Mouse (Mus musculus) hematopoietic stem cell, adult 5-6 weeks (primary cell): ENCODE measurements around the gene S1pr4. TPM values are rescaled to one million over a fixed set of nuclear protein-coding genes. Genes with fewer than 3 reads are reported as not detected.

Experiments used
- ATAC-seq, 2 experiments: fragments of 125-278 bp in 1 of 2; replicated peaks in 1 of 2; 2 replicates each; pipeline ENCODE4 v1.8.0; 2016 to 2017; ENCODE audit warnings: inconsistent platforms in 2 of 2, mild to moderate bottlenecking in 2 of 2, moderate number of reproducible peaks in 2 of 2, low read depth in 1 of 2, moderate TSS enrichment in 1 of 2; ENCODE audit not compliant: low FRiP score in 2 of 2, poor library complexity in 2 of 2, severe bottlenecking in 2 of 2, insufficient read depth in 1 of 2, low TSS enrichment in 1 of 2
- total RNA-seq: library from RNA; stranded (forward); fragments of 172-1452, 232-1000 nt; gene quantifications from 2 replicates; pipeline ENCODE4 v1.2.3, GENCODE M21; 2017

S1pr4 gene
- total RNA-seq, 1 experiment from 2014 or later, result 14.0 TPM

DNA sequence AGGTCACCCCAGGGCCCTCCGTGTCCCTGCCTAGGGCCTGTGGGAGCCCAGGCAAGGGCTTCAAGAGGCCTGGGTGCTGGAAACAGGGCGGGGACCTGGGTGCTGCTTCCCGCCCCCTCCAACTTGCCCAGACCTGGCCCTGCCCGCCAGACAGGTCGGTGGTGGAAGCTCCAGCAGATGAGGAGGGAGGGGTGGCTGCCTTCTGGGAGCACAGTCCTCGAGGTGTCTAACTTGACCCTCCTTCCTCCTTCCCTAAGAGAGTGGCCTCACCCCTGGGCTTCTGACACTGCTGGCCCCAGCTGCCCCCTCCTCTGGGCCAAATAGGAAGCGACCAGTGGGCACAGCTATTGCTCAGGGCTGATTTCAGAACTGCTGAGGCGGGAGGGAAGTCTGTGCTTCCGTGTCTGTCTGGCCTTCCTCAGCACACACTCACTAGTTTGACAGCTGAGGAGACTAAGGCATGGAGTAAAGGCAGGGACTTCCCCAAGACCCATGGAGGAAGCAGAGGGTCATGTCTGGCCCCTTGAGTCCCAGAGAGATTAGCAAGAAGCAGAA, 24.2 kb upstream of the S1pr4 start, which contains the start of gene Gna15:
Gene Gna15 (minus strand): TSS at position 175 of the 555 bp plus-strand sequence.
- peak; percentile 62 to 66 for ATAC-seq

DNA sequence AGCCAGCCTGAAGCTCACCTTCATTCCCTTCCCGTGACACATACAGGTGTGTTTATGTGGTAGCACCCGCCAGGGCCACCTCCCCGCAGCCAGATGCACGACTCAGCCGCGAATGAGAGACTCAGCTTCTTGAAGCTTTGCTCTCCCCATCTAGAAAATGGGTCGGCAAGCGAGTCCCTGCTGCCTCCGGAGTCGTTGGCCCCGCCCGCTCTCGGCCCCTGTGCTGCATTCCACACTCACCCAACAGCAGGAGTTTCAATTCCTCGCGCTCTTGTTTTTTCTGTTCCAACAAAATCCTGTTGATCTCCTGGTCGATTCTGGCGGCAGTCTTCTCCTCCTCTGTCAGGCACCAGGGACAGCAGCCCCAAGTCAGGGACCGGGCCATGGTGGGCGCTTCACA, 23.6 kb upstream of the S1pr4 start:
- no peak; a peak in 1 of 4 replicates for ATAC-seq

DNA sequence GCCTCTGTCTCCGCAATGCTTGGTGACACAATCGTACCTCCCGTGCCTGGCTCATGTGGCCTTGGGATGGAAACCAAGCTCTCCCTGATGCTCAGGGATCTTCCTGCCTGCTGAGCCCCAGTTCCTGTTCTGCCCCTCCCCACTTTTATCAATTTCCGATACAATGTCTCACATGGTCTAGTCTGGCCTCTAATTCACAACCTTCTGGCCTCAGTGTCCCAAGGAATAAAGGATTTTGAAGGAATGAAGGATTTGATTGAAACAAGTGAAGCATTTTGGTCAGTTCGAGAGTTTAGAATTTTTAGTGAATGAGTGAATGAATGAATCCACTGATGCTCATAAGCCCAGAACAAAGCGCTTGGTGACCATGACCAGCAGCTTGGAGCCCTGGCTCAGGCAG, 23.2 kb upstream of the S1pr4 start:
- ATAC-seq, result no peak

DNA sequence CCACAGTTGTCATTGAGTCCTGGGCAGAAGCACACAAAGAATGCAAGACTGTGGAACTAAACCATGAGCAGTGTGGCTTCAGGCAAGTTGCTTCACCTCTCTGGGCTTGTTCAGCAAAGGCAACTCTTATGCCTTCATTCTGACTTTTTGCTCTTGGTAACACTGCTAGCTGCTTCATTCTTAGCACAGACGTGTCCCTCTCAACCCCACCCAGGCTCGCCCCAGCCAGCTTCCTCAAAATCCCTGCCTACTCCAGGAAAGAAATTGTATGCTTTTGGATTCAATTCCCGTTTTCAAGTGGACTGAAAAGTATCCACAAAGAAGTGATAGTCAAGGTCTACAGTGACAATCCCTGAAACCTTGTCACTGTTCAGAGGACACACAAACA, 20.0 kb upstream of the S1pr4 start:
- ATAC-seq, result no peak

DNA sequence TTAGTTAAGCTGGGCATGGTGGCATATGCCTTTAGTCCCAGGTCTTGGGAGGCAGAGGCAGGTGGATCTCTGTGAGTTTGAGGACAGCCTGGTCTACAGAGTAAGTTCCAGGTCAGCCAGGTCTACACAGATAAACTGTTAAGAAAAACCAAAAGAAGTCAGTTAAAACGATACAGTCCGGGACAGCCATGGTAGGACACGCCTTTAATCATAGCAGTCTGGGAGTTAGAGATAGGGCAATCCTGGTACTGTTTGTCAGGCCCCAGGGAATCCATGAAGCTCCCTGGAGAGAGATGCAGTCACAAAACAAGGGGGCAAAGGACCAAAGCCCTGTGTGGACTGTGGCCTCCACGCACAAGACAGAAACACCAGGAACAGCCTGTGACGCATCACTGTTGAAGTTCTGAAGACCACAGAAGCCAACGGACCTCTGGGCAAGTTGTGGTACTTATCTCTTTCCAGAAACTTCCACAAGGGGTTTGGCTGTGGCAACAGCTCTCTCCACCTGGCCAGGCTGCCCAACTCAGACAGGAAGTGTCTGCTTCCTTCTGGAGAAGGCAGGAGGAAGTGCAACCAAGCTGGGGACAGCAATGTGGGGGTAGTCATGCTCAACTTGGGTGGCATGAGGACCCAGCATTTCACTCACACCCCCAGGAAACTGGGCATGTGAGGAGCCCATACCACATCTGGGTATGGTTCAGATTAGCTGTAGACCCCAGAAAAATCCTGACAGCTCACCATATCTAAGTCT, 19.5 kb upstream of the S1pr4 start:
- peak; percentile 75 to 85 for ATAC-seq

DNA sequence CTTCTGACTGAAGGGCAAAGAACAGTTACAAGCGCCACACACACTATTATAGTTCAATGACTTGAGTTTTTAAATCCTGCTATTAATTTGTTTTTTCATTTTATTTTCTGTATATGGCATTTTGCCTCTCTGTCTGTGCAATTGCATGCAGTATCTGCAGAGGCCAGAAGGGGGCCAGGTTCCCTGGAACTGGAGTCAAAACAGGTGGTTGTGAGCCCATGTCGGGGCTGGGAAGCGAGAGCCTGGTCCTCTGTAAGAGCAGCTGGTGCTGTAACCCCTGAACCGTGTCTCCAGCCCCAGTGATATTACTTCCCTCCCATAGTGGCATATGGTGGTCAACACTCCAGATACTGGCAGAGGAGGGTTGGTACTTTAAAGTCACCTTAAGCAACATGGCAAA, 18.6 kb upstream of the S1pr4 start:
- ATAC-seq, result peak in 1 of 2 experiments; percentile 21; a peak in 1 of 4 replicates

DNA sequence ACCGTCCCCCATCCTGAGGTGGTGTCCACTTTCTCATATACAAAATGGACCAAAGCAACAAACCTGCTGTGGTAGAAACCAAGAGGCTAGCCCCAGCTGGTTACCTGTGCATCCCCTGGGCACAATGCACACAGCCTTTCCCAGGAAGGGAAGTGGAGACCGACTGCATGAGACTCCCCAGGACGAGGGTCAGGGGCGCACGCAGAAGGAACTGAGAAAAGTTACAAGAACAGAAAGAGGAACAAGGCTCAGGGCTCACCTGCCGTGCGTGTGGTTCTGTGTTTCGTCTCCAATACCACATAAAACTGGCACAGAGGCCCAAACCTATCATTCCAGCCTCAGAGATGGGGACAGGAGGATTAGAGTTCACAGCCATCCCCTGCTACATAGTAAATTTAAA, 17.3 kb upstream of the S1pr4 start:
- ATAC-seq, result peak; percentile 13 to 51; a peak in 3 of 4 replicates

DNA sequence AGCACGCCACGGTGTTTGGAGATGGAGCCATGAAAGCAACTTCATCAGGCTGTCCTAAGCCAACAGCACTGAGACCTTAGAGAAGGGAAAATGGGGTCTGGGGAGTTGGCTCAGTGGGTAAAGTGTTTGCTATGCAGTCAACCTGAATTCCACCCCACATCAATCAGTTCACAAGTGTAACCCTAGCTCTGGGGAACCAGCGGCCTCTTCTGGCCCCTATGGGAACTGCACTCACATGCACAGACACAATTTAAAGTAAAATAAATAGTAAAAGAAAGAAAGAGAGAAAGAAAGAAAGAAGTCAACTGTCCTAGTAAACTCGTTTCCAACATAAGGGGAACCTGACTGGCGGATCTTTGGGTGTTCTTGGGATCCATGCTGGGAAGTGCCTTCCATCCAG, 13.9 kb upstream of the S1pr4 start:
- ATAC-seq, result no peak

DNA sequence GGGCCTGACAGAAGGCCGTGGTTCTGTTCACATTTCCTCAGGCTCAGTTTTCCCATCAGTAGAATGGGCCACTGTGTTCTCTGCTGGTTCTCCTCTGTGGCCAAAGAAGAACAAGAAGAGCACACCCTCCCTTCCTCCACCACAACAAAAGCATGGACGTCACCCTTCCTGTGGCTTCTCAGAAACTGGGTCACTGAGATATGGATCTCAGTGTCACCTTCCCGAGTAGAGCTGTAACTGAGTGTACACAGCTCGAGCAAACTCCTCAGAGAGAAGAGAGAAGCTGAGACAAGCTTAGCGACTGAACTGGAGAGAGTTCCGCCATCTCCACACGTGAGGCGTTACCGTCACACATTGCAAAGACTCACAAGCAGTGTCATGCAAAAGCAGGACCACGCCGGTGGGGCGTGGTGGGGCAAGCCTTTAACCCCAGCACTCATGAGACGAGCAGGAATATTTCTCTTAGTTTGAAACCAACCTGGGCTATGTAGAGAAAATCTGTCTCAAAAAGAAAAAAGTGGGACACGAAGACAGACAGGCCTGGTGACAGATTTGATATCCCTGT, 10.4 kb upstream of the S1pr4 start:
- ATAC-seq, result no peak

DNA sequence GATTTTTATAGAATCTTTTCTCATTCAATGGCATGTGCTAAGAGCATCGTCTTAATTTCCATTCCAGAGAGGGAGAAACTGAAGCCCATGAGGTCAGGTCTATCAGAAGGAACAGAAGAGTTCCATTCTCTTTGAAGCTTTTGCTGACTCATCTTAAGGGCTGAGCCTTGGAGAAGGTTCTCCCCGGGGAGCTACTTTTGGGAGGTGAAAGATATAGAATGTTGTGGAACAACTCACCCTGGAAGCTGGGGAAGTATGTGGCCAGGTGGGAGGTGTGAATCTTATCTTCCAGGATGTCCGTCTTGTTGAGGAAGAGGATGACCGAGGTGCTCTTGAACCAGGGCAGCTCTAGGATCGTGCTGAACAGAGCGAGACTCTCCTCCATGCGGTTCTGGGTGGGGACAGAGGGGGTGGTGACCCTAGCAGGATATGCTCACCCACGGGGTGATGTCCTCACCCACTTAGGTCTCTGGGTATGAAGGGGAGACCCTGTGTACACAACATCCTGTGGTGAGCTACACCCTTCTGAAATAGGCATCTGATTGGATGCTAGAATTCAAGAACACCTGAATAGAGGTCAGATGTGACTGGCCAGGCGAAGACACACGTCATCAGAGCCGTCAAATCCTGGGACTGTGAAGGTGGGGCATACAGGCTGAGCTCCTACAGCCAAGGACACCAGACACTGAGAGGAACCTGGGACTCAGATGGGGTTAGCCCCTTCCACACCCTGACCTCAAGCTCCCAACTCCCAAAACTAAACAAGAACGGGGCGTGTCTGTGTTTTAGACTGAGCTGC, 8.0 kb upstream of the S1pr4 start:
- no peak for ATAC-seq

DNA sequence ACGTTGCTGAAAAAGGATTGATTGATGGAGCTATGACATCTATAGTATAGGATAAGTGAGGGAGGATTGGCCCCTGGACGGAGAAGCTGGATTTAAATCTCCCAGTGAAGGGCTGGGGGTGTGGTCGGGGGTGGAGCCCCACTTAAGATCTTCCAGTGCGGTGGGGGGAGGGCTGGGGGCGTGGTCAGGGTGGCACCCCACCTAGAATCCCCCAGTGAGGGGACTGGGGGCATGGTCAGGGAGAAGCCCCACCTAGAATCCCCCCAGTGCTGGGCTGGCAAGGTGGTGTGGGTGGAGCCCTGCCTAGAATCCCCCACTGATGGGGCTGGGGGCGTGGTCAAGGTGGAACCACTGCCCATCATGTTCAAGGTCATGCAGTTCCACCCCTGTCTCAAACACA, 7.2 kb upstream of the S1pr4 start:
- no peak for ATAC-seq

DNA sequence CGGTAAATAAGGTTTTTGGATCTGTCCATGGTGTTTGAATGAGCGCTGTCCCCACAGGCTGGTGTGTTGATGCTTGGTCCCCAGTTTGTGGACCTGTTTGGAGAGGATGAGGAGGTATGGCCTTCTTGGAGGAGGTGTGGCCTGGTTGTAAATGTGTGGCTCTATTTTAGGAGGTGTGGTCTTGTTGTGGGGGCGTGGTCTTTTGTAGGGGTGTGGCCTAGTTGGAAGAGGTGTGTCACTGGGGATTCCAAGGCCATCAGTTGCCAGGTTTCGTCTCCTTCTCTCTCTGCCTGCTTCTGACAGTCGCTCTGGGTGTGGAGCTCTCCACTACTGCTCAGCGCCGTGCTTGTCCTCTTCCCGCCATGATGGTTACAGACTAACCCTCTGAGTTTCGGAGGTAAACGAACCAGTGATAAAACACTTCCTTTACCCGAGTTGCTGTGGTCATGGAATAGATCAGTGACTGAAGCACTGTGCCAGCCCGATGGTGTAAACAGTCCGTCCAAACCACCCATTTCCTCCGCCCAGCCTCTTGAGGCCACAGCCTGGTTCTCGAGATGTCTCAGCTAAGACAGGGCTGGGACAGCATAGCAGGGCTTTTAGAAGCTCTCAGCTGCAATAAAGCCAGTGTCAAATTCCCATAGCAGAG, 5.2 kb upstream of the S1pr4 start:
- no peak for ATAC-seq

DNA sequence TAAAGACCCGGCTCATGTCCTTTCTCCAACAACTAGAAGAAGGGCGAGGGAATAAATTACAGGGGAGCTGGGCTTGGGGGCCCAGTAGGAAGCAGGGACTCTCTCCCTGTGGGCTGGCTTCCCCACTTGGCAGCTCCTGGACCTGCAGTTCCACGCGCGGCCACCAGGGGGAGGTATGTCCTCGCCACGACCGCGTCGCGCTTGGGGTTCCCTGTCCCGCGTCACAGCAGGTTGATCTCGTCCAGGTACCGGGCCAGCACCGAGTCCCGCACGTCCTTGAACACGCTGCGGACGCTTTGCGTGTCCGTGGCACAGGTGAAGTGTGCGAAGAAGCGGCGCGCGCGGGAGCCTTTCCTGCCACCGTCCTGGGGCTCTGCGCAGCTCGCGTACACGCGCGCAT, 2.7 kb upstream of the S1pr4 start:
- peak; percentile 58 to 63 for ATAC-seq

DNA sequence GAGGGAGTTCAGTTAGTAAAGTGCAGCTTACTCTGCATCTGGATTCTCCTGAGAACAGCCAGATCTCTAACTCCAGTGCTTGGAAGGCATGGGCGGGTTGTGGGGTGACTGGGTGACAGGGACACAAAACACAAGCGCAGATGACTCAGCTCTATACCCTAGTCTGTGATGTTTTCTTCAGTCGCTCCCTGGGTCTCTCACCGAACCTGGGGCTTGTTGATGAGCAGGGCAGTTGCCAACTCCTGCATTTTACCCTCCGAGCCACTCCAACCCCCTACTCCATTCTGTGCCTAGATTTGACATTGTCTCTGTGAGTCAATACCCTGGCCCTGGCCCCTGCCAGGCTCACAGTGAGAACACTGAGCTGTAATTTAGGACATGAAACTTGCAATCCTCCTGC, 1.9 kb upstream of the S1pr4 start:
- ATAC-seq, result no peak

DNA sequence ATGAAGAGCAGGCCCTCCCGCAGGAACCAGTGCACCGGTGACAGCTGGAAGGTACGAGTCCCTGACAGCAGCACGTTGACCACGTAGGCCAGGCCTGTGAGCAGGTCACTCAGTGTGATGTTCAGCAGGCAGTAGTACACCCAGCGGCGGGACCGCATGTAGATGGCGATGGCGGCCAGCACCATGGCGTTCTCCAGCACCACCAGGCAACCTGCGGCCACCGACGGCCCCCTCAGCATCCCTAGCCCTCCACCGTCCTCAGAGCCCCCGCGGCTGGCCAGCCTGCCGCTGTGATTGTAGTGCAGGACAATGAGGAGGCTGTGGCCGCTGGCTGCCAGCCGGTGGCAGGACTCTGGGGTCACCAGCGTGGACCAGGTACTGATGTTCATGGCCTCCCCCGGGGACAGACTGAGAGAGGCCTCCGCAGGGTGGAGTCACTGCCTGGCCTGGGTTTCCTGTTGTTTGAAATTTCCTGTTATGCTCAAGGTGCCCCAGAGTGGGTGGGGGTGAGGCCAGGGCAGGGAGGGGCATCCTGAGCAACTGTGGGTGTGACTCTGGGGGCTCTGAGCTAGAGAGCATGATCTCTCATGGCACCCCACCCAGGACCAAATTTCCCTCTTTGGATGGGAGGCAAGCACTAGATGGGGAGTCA, 556 bp downstream of the S1pr4 start:
- ATAC-seq, result peak; percentile 25 to 36

DNA sequence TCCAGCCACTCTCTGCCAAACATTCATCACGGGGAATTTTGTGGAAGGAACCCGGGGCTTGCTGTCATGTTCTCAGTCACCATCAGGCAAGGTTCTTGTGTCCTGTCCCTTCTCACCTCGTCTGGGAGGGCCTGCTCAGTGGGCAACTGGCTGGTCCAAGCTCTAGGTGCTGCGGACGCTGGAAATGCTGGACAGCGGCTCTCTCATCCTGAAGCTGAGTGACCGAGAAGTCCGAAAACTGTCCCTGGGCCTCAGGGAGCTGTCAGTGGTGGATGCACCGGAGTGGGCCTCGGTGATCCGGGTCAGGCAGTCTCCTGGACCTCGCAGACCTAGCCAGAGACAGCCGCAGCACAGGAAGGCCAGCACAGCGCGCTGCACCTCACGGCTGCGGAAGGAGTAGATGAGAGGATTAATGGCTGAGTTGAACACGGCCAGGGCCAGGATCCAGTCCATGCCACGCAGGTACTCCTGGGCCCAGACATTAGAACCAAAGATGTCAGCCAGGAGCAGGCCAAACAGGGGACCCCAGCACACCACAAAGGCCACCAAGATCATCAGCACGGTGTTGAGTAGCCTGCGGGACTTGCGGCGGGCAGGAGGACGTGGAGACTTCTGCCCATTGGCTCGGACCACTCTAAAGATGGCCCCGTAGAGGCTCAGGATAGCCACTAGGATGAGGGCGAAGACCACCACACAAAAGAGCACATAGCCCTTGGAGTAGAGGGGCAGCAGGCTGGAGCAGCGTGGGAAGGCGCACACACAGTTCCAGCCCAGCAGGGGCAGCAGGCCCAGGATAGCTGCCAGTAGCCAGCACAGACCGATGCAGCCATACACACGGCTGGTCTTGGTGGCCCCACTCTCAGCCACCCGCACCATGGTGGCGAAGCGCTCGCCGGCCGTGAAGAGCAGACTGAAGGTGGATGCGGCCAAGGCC, 1.3 kb downstream of the S1pr4 start:
- peak in 1 of 2 experiments; percentile 11; a peak in 1 of 4 replicates for ATAC-seq
